Mouse (Mus musculus) retina, embryonic 14.5 days (tissue): ENCODE results near the gene Pou2f1.

ENCODE experiments used
- DNase-seq: peaks from one replicate; pipeline ENCODE4 v3.0.0-alpha.2; 2015; ENCODE audit warnings: low spot score

Pou2f1 gene

GRCm38 (mm10) chr1:166002520-166003155 lies at the start of gene Pou2f1:
Pou2f1 (minus strand) TSS chr1:166002678.
- DNase-seq: peak; percentile 98

- DNase-seq: peak; percentile 46
Observed at GRCm38 (mm10) chr1:166049046-166049827, 46.8 kb upstream of the Pou2f1 start.

GRCm38 (mm10) chr1:166048230-166048911 lies 45.9 kb upstream of the Pou2f1 start:
- peak; percentile 42 for DNase-seq

- peak; percentile 39 for DNase-seq
Observed at GRCm38 (mm10) chr1:166047505-166048170, 45.2 kb upstream of the Pou2f1 start.

- DNase-seq: no peak
Observed at GRCm38 (mm10) chr1:166045894-166046197, 43.4 kb upstream of the Pou2f1 start.

GRCm38 (mm10) chr1:166045060-166045893 lies 42.8 kb upstream of the Pou2f1 start:
- DNase-seq: peak; percentile 74

GRCm38 (mm10) chr1:166043451-166044149 lies 41.1 kb upstream of the Pou2f1 start:
- DNase-seq: peak; percentile 28

GRCm38 (mm10) chr1:166041501-166041900 lies 39.0 kb upstream of the Pou2f1 start:
- DNase-seq: no peak

GRCm38 (mm10) chr1:166038731-166039332 lies 36.4 kb upstream of the Pou2f1 start:
- DNase-seq: no peak

GRCm38 (mm10) chr1:166035045-166035444 lies 32.6 kb upstream of the Pou2f1 start:
- no peak for DNase-seq

- DNase-seq: no peak
Observed at GRCm38 (mm10) chr1:166031673-166032547, 29.4 kb upstream of the Pou2f1 start.

- DNase-seq: peak; percentile 37
Observed at GRCm38 (mm10) chr1:166023981-166024380, 21.5 kb upstream of the Pou2f1 start.

- DNase-seq: no peak
Observed at GRCm38 (mm10) chr1:166017203-166017602, 14.7 kb upstream of the Pou2f1 start.

GRCm38 (mm10) chr1:166016306-166016705 lies 13.8 kb upstream of the Pou2f1 start:
- no peak for DNase-seq

GRCm38 (mm10) chr1:166014530-166014929 lies 12.1 kb upstream of the Pou2f1 start:
- DNase-seq: peak; percentile 51

- DNase-seq: no peak
Observed at GRCm38 (mm10) chr1:166010106-166010505, 7.6 kb upstream of the Pou2f1 start.

- no peak for DNase-seq
Observed at GRCm38 (mm10) chr1:166008634-166009350, 6.3 kb upstream of the Pou2f1 start.

GRCm38 (mm10) chr1:166007026-166007425 lies 4.5 kb upstream of the Pou2f1 start:
- no peak for DNase-seq
